Mouse (Mus musculus): ENCODE data around the gene Rnase11.

Gene Rnase11

DNA sequence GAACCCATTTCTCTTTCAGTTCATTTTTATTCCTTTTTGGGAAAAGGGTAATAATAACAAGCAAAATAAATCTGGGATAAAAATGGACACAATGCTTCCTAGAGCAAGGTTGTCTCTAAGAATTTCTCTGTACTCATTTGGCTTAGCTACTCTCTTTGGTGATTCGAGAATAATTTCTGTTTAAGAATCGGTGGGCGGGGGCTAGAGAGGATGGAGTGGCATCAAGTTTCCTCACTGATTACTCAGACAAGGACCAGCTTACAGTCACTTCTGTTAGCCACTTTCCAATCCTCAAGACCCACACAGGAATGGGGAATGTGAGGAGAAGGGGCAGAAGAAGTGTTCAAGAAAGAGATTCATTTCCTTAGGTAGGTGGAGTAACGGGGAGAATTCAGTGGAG, 41.2 kb downstream of the Rnase11 start:
- no peak for DNase-seq (ENCODE audit: low read depth)

DNA sequence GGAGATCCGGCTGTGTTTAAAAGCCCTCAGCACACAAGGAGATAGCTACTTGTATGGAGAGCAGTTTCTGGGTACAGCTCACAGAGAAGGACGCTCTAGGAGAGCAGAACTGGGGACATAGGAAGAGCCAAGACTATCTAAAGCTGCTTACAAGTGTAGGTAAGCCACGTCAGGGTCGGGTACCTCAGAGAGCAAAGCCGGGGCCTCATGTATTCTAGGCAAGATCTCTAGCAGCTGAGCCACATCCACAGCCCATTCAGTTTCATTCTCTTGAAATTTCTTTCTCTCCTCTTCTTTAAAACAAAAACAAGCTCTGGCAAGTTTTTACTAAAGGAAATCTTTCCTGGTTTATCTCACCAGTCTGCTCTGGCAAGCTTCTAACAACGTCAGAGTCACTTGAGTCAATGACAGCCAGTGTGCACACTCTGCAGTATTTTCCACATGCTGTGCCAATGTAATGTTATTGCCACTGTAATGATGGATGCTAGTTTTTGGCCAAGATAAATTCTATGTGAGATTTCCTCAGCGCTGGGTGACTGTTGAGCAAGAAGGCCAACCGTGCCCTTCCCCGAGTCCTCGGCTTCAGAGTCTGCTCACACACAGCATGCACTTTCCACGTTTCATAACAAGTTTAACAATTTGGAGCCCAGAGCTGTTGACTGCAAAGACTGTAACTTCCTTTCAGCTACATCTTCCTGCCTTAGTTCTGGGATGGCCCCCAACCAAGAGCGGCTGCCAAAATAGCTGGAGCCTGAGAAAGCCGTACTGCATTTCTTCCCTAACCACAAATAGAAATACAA, 41.8 kb downstream of the Rnase11 start:
- DNase-seq (ENCODE audit: low read depth) = no peak

DNA sequence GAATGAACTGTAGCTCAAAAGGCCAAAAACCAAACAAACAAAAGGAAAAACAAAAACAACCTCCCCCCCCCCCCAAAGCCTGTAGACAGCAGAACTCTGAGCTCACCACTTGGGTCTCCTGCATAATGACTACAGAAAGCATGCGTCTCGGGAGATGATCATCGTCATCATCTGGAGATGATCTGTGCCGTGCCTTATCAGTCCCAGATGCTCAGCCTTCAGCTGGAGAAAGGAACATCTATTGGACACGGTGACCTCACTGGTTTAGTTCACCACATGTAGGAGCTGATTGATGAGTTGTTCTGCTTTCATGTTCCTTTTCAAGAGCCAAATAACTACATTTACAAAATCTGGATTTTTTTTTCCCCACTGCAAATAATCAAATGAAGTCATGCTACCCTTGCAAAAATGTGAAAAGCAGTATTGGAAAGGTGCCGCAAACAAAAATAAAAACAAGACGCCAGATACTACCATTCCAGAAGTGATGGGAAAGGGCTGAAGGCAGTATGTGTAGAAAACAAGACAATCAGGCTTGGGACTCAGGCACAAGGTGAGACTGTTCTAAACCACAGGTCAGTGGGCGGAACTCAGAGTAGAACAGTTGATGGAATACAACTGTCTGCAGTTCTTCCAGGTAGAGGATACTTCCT, 42.7 kb downstream of the Rnase11 start, which contains the start of gene Rnase10:
Gene Rnase10, plus strand, starts transcription at position 600 of the 650 bp plus-strand sequence.
- DNase-seq (ENCODE audit: low read depth) = no peak

Data from induced T-regulatory cell, adult 2 months (primary cell).